Mouse (Mus musculus) urinary bladder, postnatal 14 days (tissue): Measurements from ENCODE around the gene Tnfrsf13c.

ENCODE experiments used
- DNase-seq: peaks from one replicate; pipeline ENCODE4 v3.0.0; 2021; ENCODE audit warnings: low spot score

Tnfrsf13c gene

GRCm38 (mm10) chr15:82183596-82183995, 40.6 kb downstream of the Tnfrsf13c start:
- DNase-seq: no peak

- no peak for DNase-seq
These were observed 41.9 kb downstream of the Tnfrsf13c start for GRCm38 (mm10) chr15:82182311-82182710.

GRCm38 (mm10) chr15:82181131-82181530, 43.0 kb downstream of the Tnfrsf13c start:
- DNase-seq: no peak

- DNase-seq: no peak
These were observed 46.4 kb downstream of the Tnfrsf13c start for GRCm38 (mm10) chr15:82177743-82178290.

- DNase-seq: no peak
These were observed 49.1 kb downstream of the Tnfrsf13c start for GRCm38 (mm10) chr15:82175091-82175490.

- no peak for DNase-seq
These were observed 51.5 kb downstream of the Tnfrsf13c start for GRCm38 (mm10) chr15:82172648-82173047.
